Mouse (Mus musculus): ENCODE data around the gene Sh2d1a. TPM values are rescaled to one million over a fixed set of nuclear protein-coding genes. Genes with fewer than 3 reads are reported as not detected.

Sh2d1a gene
- polyA plus RNA-seq, 1 experiment from 2014 or later = 0.08 TPM

DNA sequence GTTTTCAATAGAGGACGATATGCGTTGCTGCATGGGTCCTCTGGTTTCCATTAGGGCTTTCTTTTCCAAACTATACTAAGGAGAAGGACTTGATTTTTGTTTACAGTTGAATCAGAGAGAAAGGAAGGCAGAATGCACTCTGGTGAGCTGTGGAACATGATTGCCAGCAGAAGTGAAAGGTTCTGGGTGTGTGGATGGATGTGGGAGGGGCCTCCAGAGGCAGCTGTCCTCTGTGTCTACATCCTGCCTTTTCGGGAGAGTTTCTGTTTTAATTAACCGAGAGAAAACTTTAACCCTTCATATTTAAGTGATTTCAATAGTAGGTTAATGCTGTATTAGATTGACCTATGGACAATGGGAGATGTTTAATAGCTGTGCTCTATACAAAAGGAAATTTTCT, 46.3 kb downstream of the Sh2d1a start:
- ATAC-seq = no peak
- WGBS = 62% methylated on average over 4 of the region's 4 CpGs
- Histone ChIP-seq H3K9me3 (ENCODE audit: control insufficient read depth) (no peaks in the 10 kb centered on the region), H3K36me3 (ENCODE audit: control insufficient read depth, insufficient read depth) (no peaks in the 10 kb centered on the region), H3K9ac (ENCODE audit: low read depth, low read length) (no peak overlapping the region), H3K27me3 (replicated peaks; ENCODE audit: control insufficient read depth, insufficient read depth, low read length) (no peaks in the 10 kb centered on the region), H3K4me2 (replicated peaks; ENCODE audit: low read depth) (no peak overlapping the region), H3K4me3 (ENCODE audit: low read depth, low read length) (no peak overlapping the region), H3K27ac (ENCODE audit: low read depth, low read length) (no peak overlapping the region), H3K4me1 (replicated peaks; ENCODE audit: control insufficient read depth, insufficient read depth, low read length) (no peaks in the 10 kb centered on the region)
- no peak for TF ChIP-seq CTCF (IDR thresholded peaks at IDR 0.05; ENCODE audit: low read depth)

GRCm38 (mm10) chrX:42557284-42557683, 55.0 kb downstream of the Sh2d1a start:
- no peak for ATAC-seq
- Histone ChIP-seq H3K9me3 (ENCODE audit: control insufficient read depth) (no peaks in the 10 kb centered on the region), H3K4me2 (replicated peaks; ENCODE audit: low read depth) (no peak overlapping the region), H3K4me1 (replicated peaks; ENCODE audit: control insufficient read depth, insufficient read depth, low read length) (no peaks in the 10 kb centered on the region), H3K27me3 (replicated peaks; ENCODE audit: control insufficient read depth, insufficient read depth, low read length) (no peaks in the 10 kb centered on the region), H3K4me3 (ENCODE audit: low read depth, low read length) (no peak overlapping the region), H3K27ac (ENCODE audit: low read depth, low read length) (no peak overlapping the region), H3K9ac (ENCODE audit: low read depth, low read length) (no peak overlapping the region), H3K36me3 (ENCODE audit: control insufficient read depth, insufficient read depth) (no peaks in the 10 kb centered on the region)
- WGBS = 25% methylated on average over 7 of the region's 7 CpGs
- TF ChIP-seq CTCF (IDR thresholded peaks at IDR 0.05; ENCODE audit: low read depth) = peak; percentile 80

GRCm38 (mm10) chrX:42558683-42559082, 56.4 kb downstream of the Sh2d1a start:
- H3K9ac ChIP-seq (ENCODE audit: low read depth, low read length) = no peak overlapping the region
- no peak for ATAC-seq
- WGBS = 57% methylated on average over 4 of the region's 4 CpGs
- H3K27me3 ChIP-seq (replicated peaks; ENCODE audit: control insufficient read depth, insufficient read depth, low read length) = no peaks in the 10 kb centered on the region
- no peak overlapping the region for H3K4me2 ChIP-seq (replicated peaks; ENCODE audit: low read depth)
- H3K4me1 ChIP-seq (replicated peaks; ENCODE audit: control insufficient read depth, insufficient read depth, low read length) = no peaks in the 10 kb centered on the region
- H3K27ac ChIP-seq (ENCODE audit: low read depth, low read length) = no peak overlapping the region
- no peak overlapping the region for H3K4me3 ChIP-seq (ENCODE audit: low read depth, low read length)
- H3K9me3 ChIP-seq (ENCODE audit: control insufficient read depth) = no peaks in the 10 kb centered on the region
- H3K36me3 ChIP-seq (ENCODE audit: control insufficient read depth, insufficient read depth) = no peaks in the 10 kb centered on the region
- TF ChIP-seq CTCF (IDR thresholded peaks at IDR 0.05; ENCODE audit: low read depth) = peak; percentile 49

Other genes with a start within 250 kb of the Sh2d1a start
- not detected in 2 replicates for gene Tex13c2, start 12.8 kb upstream of the Sh2d1a start, polyA plus RNA-seq (2015; fragmentation: Nextera tagmentation; extraction: Ambion mirVana)